Mouse (Mus musculus) kidney, postnatal 10 days (tissue): ENCODE measurements at regions not wholly inside any gene's neighbourhood (a gene's known extent, or its start where the extent isn't known, plus 50 kb on each side); places are given as distances from the start of the nearest gene placed in this dataset.
"Not testable (repeated sequence)": the region's sequence is repeated elsewhere in the genome, so short reads cannot be mapped to it uniquely, and the experiment has no call there.

Experiments
- DNase-seq: peaks from one replicate; pipeline ENCODE4 v3.0.0; 2021; ENCODE audit warnings: mixed read lengths

GRCm38 (mm10) chr5:67487965-67488409 is 59.9 kb upstream of the Bend4 start:
- peak; percentile 10 for DNase-seq

GRCm38 (mm10) chr5:67490709-67491108 is 62.6 kb upstream of the Bend4 start:
- DNase-seq: not testable (repeated sequence)

GRCm38 (mm10) chr5:67492893-67493302 is 64.8 kb upstream of the Bend4 start:
- no peak for DNase-seq

GRCm38 (mm10) chr5:67496710-67497109 is 68.6 kb upstream of the Bend4 start:
- DNase-seq: no peak

GRCm38 (mm10) chr5:67520251-67520650 is 87.4 kb upstream of the Shisa3 start:
- no peak for DNase-seq

GRCm38 (mm10) chr5:67521423-67521912 is 86.2 kb upstream of the Shisa3 start:
- no peak for DNase-seq

- DNase-seq: peak; percentile 29
Measured at GRCm38 (mm10) chr5:67530149-67530548, 77.5 kb upstream of the Shisa3 start.

- peak; percentile 45 for DNase-seq
Measured at GRCm38 (mm10) chr5:67530957-67531356, 76.7 kb upstream of the Shisa3 start.

- peak; percentile 91 for DNase-seq
Measured at GRCm38 (mm10) chr5:67532351-67532750, 75.3 kb upstream of the Shisa3 start.

- peak; percentile 40 for DNase-seq
Measured at GRCm38 (mm10) chr5:67532756-67533255, 74.9 kb upstream of the Shisa3 start.

- DNase-seq: peak; percentile 30
Measured at GRCm38 (mm10) chr5:67534056-67534455, 73.6 kb upstream of the Shisa3 start.

GRCm38 (mm10) chr5:67537990-67538389 is 69.7 kb upstream of the Shisa3 start:
- peak; percentile 63 for DNase-seq

- no peak for DNase-seq
Measured at GRCm38 (mm10) chr5:67539591-67540238, 68.0 kb upstream of the Shisa3 start.

GRCm38 (mm10) chr5:67541867-67542266 is 65.8 kb upstream of the Shisa3 start:
- DNase-seq: peak; percentile 62

GRCm38 (mm10) chr5:67544028-67544589 is 63.6 kb upstream of the Shisa3 start:
- no peak for DNase-seq

GRCm38 (mm10) chr5:67550257-67550656 is 57.4 kb upstream of the Shisa3 start:
- no peak for DNase-seq

- no peak for DNase-seq
Measured at GRCm38 (mm10) chr5:67551668-67552390, 55.9 kb upstream of the Shisa3 start.

GRCm38 (mm10) chr5:67552865-67553264 is 54.8 kb upstream of the Shisa3 start:
- no peak for DNase-seq
